Mouse (Mus musculus) erythroblast, embryonic 14.5 days (primary cell): Measurements from ENCODE around the gene Prkca. TPM values are rescaled to one million over a fixed set of nuclear protein-coding genes. Genes with fewer than 3 reads are reported as not detected.

Source experiments
- H3K27me3 ChIP-seq: 2 replicates; pipeline ENCODE4 v1.6.1; 2012; ENCODE audit warnings: inconsistent platforms; ENCODE audit not compliant: control insufficient read depth
- H3K36me3 ChIP-seq: 2 replicates; pipeline ENCODE4 v1.6.1; 2012; ENCODE audit warnings: mild to moderate bottlenecking, inconsistent platforms; ENCODE audit not compliant: control insufficient read depth
- H3K4me1 ChIP-seq: 2 replicates; pipeline ENCODE4 v1.6.1; 2012; ENCODE audit warnings: inconsistent platforms; ENCODE audit not compliant: control insufficient read depth
- H3K4me3 ChIP-seq: replicated peaks from 2 replicates; pipeline ENCODE3; 2012; ENCODE audit warnings: moderate library complexity, mild to moderate bottlenecking, inconsistent platforms
- H3K9me3 ChIP-seq: 2 replicates; pipeline ENCODE4 v1.6.1; 2012; ENCODE audit warnings: low read length, inconsistent platforms, mixed read lengths; ENCODE audit not compliant: control insufficient read depth
- GATA1 ChIP-seq: IDR thresholded peaks from 2 replicates; pipeline ENCODE4 v1.6.1; 2012; ENCODE audit warnings: low read length, inconsistent platforms, mixed read lengths
- TAL1 ChIP-seq: IDR thresholded peaks from 3 replicates; pipeline ENCODE4 v1.6.1; 2012; ENCODE audit warnings: low read length, inconsistent platforms, mixed read lengths
- polyA plus RNA-seq: library from polyadenylated mRNA; stranded (reverse); fragments of >175 nt; gene quantifications from 2 replicates; pipeline ENCODE4 v1.2.3, GENCODE M21; 2012

The Prkca gene
- polyA plus RNA-seq, 1 experiment, result 0.01 TPM

GRCm38 (mm10) chr11:108272601-108273414 lies 70.9 kb downstream of the Prkca start:
- no peaks in the 10 kb centered on the region for H3K27me3 ChIP-seq
- H3K4me1 ChIP-seq, result no peaks in the 10 kb centered on the region
- no peaks in the 10 kb centered on the region for H3K36me3 ChIP-seq
- TF ChIP-seq TAL1, result no peak
- TF ChIP-seq GATA1, result no peak
- no peak overlapping the region for H3K4me3 ChIP-seq
- no peaks in the 10 kb centered on the region for H3K9me3 ChIP-seq

DNA sequence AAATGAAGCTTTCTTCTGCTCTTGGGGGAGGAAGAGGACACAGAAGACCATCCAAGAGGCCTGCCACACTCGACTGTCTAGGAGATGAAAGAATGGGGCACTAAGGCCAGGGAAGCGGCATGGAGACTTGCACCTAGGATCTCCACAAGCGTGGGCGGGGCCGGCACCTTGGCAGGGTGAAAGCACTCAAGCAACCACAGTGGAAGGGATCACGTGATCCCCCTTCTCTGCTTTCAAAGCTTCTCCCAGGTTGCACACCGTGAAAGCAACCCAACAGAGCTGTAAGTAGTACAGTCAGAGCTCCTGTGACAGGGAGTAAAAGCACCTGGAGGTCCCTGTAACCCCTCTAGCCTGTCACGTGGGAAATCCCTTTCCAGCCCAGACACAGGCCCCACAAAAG lies 72.4 kb downstream of the Prkca start:
- no peaks in the 10 kb centered on the region for H3K27me3 ChIP-seq
- TF ChIP-seq TAL1 (no peak), GATA1 (no peak)
- H3K4me1 ChIP-seq, result no peaks in the 10 kb centered on the region
- H3K9me3 ChIP-seq, result no peaks in the 10 kb centered on the region
- no peak overlapping the region for H3K4me3 ChIP-seq
- no peaks in the 10 kb centered on the region for H3K36me3 ChIP-seq

DNA sequence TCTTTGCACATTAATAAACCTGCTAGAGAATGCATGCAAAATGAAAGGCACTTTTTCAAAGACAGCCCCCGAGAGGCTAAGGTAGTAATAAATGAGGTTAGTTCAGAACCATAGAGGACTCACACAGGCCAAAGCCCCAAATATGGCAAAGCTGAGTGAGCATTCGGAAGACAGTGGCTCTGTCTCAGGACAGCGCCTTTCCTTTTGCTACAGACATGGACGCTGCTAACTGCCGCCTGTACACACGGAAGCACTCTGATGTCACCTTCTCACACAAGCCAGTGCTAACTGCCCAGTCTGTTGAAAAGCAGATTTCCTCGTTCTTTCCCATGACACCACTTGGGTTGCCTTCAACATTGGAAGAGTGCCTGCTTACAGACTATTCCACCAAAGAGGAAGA lies 74.2 kb downstream of the Prkca start:
- TF ChIP-seq GATA1, result no peak
- TF ChIP-seq TAL1, result no peak
- Histone ChIP-seq H3K36me3 (no peaks in the 10 kb centered on the region), H3K9me3 (no peaks in the 10 kb centered on the region), H3K27me3 (no peaks in the 10 kb centered on the region), H3K4me1 (no peaks in the 10 kb centered on the region), H3K4me3 (no peak overlapping the region)

- no peaks in the 10 kb centered on the region for H3K27me3 ChIP-seq
- H3K9me3 ChIP-seq, result no peaks in the 10 kb centered on the region
- no peaks in the 10 kb centered on the region for H3K36me3 ChIP-seq
- no peak for TF ChIP-seq TAL1
- H3K4me3 ChIP-seq, result no peak overlapping the region
- H3K4me1 ChIP-seq, result peaks cover 4% of the 10 kb centered on the region
Observed at GRCm38 (mm10) chr11:108268421-108269322, 75.1 kb downstream of the Prkca start.

DNA sequence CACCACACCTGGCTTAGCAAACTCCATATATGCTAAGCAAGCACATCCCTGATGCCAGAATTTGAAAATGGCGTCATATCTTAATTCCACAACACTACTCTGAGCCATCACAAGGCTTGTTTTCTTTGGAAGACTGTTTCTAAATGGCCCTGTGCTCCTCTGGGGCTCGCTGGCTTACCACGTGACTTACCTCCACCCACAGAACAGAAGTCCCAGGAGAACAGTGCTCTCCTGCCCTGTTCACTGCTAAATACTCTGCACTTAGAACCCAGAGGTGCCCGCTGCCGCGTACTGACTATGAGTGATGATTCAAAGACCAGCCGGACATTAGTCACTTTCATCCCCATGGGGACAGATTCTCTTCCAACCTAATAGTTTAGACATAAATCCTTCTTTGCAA lies 75.9 kb downstream of the Prkca start:
- Histone ChIP-seq H3K4me3 (no peak overlapping the region), H3K27me3 (no peaks in the 10 kb centered on the region), H3K9me3 (no peaks in the 10 kb centered on the region), H3K4me1 (peaks cover 9% of the 10 kb centered on the region), H3K36me3 (no peaks in the 10 kb centered on the region)
- no peak for TF ChIP-seq GATA1
- TF ChIP-seq TAL1, result no peak

GRCm38 (mm10) chr11:108267066-108267465 lies 76.7 kb downstream of the Prkca start:
- no peaks in the 10 kb centered on the region for H3K36me3 ChIP-seq
- H3K9me3 ChIP-seq, result no peaks in the 10 kb centered on the region
- H3K27me3 ChIP-seq, result no peaks in the 10 kb centered on the region
- no peak overlapping the region for H3K4me3 ChIP-seq
- H3K4me1 ChIP-seq, result peaks cover 9% of the 10 kb centered on the region
- TF ChIP-seq TAL1 (no peak), GATA1 (no peak)

DNA sequence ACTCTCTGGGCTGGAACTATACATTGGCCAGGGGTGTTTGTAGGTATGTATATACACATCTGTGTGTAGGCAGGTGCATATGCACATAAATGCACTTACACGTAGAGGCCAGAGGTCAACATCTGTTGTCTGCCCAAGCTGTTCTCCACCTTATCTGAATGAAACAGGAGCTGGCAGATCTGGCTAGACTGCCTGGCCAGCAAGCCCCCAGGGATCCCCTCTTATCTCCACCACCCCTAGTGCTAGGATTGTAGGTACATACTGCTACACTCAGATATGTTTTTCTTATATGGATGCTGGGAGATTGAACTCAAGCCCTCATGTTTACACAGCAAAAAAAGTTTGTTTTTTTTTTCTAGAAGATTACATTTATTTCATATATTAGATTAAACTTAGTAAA lies 79.9 kb downstream of the Prkca start:
- 0 out of 2 replicates have a peak, but pooled peaks have one; percentile 4 for TF ChIP-seq GATA1
- 0 out of 3 replicates have a peak, but pooled peaks have one; percentile 17 for TF ChIP-seq TAL1
- peaks cover 9% of the 10 kb centered on the region for H3K4me1 ChIP-seq

GRCm38 (mm10) chr11:108263406-108263805 lies 80.3 kb downstream of the Prkca start:
- H3K4me1 ChIP-seq, result peaks cover 9% of the 10 kb centered on the region
- no peaks in the 10 kb centered on the region for H3K36me3 ChIP-seq
- TF ChIP-seq GATA1 (no peak), TAL1 (no peak)

More for the DNA sequence above, 79.9 kb downstream of the Prkca start:
- Histone ChIP-seq H3K4me3 (no peak overlapping the region), H3K36me3 (no peaks in the 10 kb centered on the region), H3K27me3 (no peaks in the 10 kb centered on the region), H3K9me3 (no peaks in the 10 kb centered on the region)

DNA sequence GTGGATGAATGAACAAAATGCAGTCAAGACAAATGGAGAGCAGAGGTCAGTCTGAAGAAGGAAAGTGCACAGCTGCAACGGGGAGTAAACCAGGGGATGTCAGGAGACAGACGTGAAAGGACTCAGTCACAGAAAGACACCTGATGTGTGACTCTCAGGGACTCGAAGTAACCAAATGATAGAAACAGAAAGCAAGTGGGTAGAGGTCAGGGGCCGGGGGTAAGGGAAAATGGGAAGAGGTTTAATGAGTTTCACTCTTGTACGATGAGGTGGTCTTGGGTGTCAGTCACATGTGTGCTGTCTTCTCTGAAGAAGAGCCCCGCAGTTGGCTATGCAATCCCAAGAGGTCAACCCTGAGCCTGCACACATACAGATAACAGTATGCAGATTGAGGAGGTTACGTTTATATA lies 82.0 kb downstream of the Prkca start:
- Histone ChIP-seq H3K4me3 (no peak overlapping the region), H3K27me3 (no peaks in the 10 kb centered on the region), H3K36me3 (no peaks in the 10 kb centered on the region), H3K4me1 (peaks cover 9% of the 10 kb centered on the region), H3K9me3 (no peaks in the 10 kb centered on the region)
- no peak for TF ChIP-seq TAL1
- no peak for TF ChIP-seq GATA1

More at GRCm38 (mm10) chr11:108263406-108263805, 80.3 kb downstream of the Prkca start:
- Histone ChIP-seq H3K4me3 (no peak overlapping the region), H3K9me3 (no peaks in the 10 kb centered on the region), H3K27me3 (no peaks in the 10 kb centered on the region)
